Mouse (Mus musculus) liver, embryonic 12.5 days (tissue): ENCODE data around the gene Ccdc63. TPM values are rescaled to one million over a fixed set of nuclear protein-coding genes. Genes with fewer than 3 reads are reported as not detected.

ENCODE experiments used
- ATAC-seq: fragments of 200-750 bp; cut with Nextera tagmentation; 2 replicates; pipeline ENCODE4 v1.8.0; 2017; ENCODE audit warnings: moderate number of reproducible peaks, mild to moderate bottlenecking, moderate library complexity
- H3K27ac ChIP-seq: fragments of 300-500 bp; sonication (generic); 2 replicates; pipeline ENCODE4 v1.5.1; 2016; ENCODE audit warnings: mild to moderate bottlenecking
- H3K27me3 ChIP-seq: fragments of 300-500 bp; sonication (generic); replicated peaks from 2 replicates; pipeline ENCODE4 v1.6.1; 2016; ENCODE audit warnings: mild to moderate bottlenecking, moderate library complexity
- H3K36me3 ChIP-seq: fragments of 300-500 bp; sonication (generic); 2 replicates; pipeline ENCODE4 v1.6.1; 2016; ENCODE audit warnings: mild to moderate bottlenecking, moderate library complexity
- H3K4me1 ChIP-seq: fragments of 300-500 bp; sonication (generic); 2 replicates; pipeline ENCODE4 v1.6.1; 2016
- H3K4me2 ChIP-seq: fragments of 300-500 bp; sonication (generic); 2 replicates; pipeline ENCODE4 v1.6.1; 2016; ENCODE audit warnings: mild to moderate bottlenecking, moderate library complexity
- H3K4me3 ChIP-seq: fragments of 300-500 bp; sonication (generic); 2 replicates; pipeline ENCODE4 v1.5.1; 2016; ENCODE audit warnings: mild to moderate bottlenecking, moderate library complexity
- H3K9ac ChIP-seq: fragments of 300-500 bp; sonication (generic); 2 replicates; pipeline ENCODE4 v1.6.1; 2016; ENCODE audit warnings: mild to moderate bottlenecking, moderate library complexity
- H3K9me3 ChIP-seq: fragments of 300-500 bp; sonication (generic); replicated peaks from 2 replicates; pipeline ENCODE4 v1.6.1; 2016; ENCODE audit warnings: mild to moderate bottlenecking, moderate library complexity
- WGBS: fragments of 180-500 bp; shearing (Covaris S2); methylation state at CpG from one replicate; pipeline ENCODE4 v1.1.7; 2016; ENCODE audit not compliant: insufficient replicate concordance; 5-methylcytosine and 5-hydroxymethylcytosine counted together
- polyA plus RNA-seq: library from polyadenylated mRNA; unstranded; fragments of >200 nt; fragmentation: Nextera tagmentation; extraction: Ambion mirVana; gene quantifications from 2 replicates; pipeline ENCODE4 v1.2.1, GENCODE M21; 2016

Gene Ccdc63
- polyA plus RNA-seq, 1 experiment from 2014 or later: not detected

DNA sequence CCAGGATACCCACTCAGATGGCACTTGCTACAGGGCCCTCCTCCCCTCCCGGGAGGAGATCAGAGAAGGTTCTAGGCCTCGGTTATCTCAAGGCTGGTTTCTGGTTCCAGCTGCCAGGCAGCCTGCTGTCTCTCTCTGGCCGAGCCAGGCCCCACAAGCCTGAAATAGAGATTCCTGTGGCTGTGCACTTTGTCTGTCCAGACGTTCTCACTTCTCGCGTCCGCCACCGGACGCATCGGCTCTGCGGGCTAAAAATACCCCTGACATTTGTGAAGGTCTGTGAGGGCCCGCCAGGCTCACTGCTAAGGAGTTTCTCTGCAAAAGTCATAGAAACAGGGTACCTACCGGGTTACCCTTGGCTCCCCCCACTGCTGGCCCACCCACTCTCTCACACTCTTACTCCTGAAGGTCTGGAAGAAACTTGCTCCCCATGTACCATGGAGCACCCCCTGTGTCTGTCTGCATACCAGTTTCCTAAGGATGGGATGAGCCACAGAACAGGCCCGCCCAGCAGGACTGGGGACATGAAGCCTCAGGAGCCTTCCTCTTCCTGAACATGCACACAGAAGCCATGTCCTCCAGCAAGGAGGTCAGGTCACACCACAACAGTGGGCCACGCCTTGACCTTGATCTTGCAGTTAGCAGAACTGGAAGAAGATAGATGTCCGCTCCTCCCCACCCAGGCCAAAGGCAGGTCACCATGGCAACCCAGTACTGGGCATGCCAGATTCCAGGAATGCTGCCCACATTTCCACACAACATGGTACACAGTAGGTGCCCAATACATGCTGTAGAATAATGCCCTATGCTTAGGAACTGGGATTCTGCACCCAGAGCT is 69.4 kb downstream of the Ccdc63 start:
- Histone ChIP-seq H3K9ac (no peak overlapping the region), H3K9me3 (no peaks in the 10 kb centered on the region), H3K4me2 (no peak overlapping the region), H3K27ac (no peak overlapping the region), H3K4me1 (no peaks in the 10 kb centered on the region), H3K27me3 (no peaks in the 10 kb centered on the region), H3K36me3 (no peaks in the 10 kb centered on the region), H3K4me3 (no peak overlapping the region)
- peak; percentile 13; the same call in 1 of the 2 replicates for ATAC-seq
- 64% methylated on average over 16 of the region's 16 CpGs for WGBS

DNA sequence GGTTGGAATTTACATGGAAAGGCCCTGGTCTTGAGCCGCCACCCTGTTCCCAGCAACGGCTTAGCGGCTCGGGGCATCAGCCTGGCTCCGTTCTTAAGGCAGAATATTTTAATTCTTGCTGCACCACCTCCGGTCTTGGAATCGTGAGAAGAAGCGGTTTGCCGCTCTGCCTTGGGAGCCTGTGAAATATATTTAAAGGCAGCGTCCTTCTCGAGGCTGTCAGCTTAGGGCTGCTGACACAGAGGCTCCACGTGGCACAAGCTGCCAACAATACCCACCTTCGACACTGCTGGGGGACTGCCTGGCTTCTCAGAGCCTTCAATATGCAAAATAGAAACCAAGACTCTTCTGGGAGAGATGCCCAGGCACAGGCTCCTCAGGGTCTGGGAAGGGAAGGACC is 72.1 kb downstream of the Ccdc63 start:
- no peaks in the 10 kb centered on the region for H3K36me3 ChIP-seq
- no peak overlapping the region for H3K4me3 ChIP-seq
- H3K9me3 ChIP-seq: no peaks in the 10 kb centered on the region
- 66% methylated on average over 13 of the region's 13 CpGs for WGBS
- no peak for ATAC-seq
- no peak overlapping the region for H3K27ac ChIP-seq
- no peak overlapping the region for H3K4me2 ChIP-seq
- peaks cover 6% of the 10 kb centered on the region; the same call in 1 of the 2 replicates for H3K27me3 ChIP-seq
- H3K4me1 ChIP-seq: no peaks in the 10 kb centered on the region
- H3K9ac ChIP-seq: no peak overlapping the region

DNA sequence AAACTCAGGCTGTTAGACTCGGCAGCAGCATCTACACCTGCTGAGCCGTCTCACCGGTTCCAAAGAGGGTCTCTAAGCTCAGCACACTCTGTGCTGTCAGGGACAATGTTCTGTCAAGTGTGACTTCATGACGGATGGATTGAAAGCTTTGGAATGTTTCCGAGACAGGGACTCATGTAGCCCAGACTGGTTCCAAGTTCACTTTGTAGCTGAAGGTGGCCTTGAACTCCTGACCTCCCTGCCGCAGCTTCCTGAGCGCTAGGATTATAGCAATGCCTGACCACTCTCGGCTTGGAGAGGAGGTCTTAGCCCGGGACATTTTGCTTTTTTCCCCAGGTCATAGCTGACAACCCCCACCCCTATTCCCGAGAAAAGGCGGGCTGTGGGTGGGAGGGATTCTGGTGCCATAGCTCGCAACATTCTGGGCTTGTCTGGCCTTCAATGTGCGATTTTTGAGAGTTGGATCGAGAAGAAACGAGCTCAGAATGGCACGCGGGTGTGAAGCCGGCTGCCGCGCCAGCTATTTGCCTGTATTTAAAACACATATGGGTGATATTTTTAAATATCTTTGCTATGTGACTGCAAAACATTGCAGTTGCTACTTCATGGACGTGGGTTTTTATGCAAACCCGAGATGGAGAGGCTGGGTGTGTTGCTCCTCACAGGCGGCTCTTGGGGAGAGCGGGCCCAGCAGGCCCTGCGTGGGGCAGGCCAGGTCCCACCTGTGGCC is 77.3 kb downstream of the Ccdc63 start:
- H3K9me3 ChIP-seq: no peaks in the 10 kb centered on the region
- H3K27ac ChIP-seq: no peak overlapping the region
- no peak overlapping the region for H3K4me3 ChIP-seq
- H3K4me1 ChIP-seq: peaks cover 15% of the 10 kb centered on the region; the same call in 1 of the 2 replicates
- H3K27me3 ChIP-seq: peaks cover 17% of the 10 kb centered on the region; the same call in 1 of the 2 replicates
- ATAC-seq: no peak
- H3K36me3 ChIP-seq: no peaks in the 10 kb centered on the region
- no peak overlapping the region for H3K9ac ChIP-seq
- H3K4me2 ChIP-seq: no peak overlapping the region
- 65% methylated on average over 25 of the region's 25 CpGs for WGBS

- Histone ChIP-seq H3K4me3 (no peak overlapping the region), H3K9ac (no peak overlapping the region), H3K4me1 (peaks cover 15% of the 10 kb centered on the region; the same call in 1 of the 2 replicates), H3K4me2 (peak overlapping the region; percentile 17; the same call in 1 of the 2 replicates), H3K9me3 (peaks cover 4% of the 10 kb centered on the region), H3K27me3 (peaks cover 17% of the 10 kb centered on the region; the same call in 1 of the 2 replicates), H3K27ac (no peak overlapping the region), H3K36me3 (no peaks in the 10 kb centered on the region)
- ATAC-seq: no peak
- WGBS: 14% methylated on average over 12 of the region's 12 CpGs
These were observed 78.1 kb downstream of the Ccdc63 start for GRCm38 (mm10) chr5:122062479-122062878.

- H3K4me3 ChIP-seq: no peak overlapping the region
- no peak overlapping the region for H3K27ac ChIP-seq
- peak overlapping the region; percentile 37 for H3K4me2 ChIP-seq
- WGBS: 31% methylated on average over 9 of the region's 12 CpGs
- ATAC-seq: no peak
- H3K9ac ChIP-seq: no peak overlapping the region
- H3K4me1 ChIP-seq: peaks cover 15% of the 10 kb centered on the region; the same call in 1 of the 2 replicates
- H3K9me3 ChIP-seq: peaks cover 6% of the 10 kb centered on the region
- H3K27me3 ChIP-seq: peaks cover 17% of the 10 kb centered on the region; the same call in 1 of the 2 replicates
- no peaks in the 10 kb centered on the region for H3K36me3 ChIP-seq
These were observed 79.8 kb downstream of the Ccdc63 start for GRCm38 (mm10) chr5:122060767-122061333.

DNA sequence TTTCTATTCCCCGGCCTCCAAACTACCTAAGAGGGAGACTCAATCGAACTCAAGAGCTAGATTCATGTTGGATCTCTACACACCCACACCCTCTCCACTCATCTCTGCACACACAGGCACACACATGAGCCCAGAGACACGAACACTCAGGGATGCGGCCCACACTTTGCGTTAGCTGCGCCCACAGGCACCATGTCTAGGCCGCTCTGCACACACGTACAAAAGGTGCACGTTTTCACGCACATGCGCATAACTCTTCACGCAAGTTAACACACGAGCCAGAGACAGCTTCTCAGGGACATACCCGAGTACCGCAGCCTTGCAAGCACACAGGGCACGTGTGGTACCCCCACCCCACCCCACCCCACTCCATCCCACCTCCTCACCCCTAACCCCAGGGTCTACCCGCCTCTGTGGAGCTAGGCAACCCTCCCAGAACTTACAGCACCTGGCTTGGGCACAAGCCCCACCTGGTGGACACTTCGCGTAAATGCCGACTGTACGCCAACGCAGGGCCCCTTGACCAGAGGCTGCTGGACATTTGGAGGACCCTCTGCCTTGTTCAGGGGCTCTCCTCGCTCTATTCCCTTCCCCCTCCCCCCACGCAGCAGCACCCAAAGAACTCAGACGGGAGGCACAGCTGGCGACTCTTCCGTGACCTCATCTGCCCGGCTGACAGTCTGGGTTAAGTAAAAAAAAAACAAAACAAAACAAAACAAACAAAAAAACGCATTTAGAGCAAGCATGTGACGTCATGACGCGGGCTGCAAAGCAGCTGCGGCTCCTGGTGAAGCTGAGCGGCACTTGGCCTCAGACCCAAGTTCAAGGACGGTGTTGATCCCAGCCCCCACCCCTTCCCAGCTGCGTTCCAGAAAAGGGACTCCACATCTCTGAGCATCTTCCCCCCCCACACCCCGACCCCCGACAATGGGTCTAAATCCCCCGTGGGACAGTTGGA is 81.3 kb downstream of the Ccdc63 start:
- H3K4me1 ChIP-seq: peaks cover 15% of the 10 kb centered on the region; the same call in 1 of the 2 replicates
- H3K27ac ChIP-seq: no peak overlapping the region
- peak; percentile 5; the same call in 1 of the 2 replicates for ATAC-seq
- peak overlapping the region; percentile 26 for H3K4me3 ChIP-seq
- 24% methylated on average over 39 of the region's 39 CpGs for WGBS
- H3K36me3 ChIP-seq: no peaks in the 10 kb centered on the region
- H3K27me3 ChIP-seq: peaks cover 24% of the 10 kb centered on the region
- H3K9ac ChIP-seq: peak overlapping the region; percentile 37; the same call in 1 of the 2 replicates
- H3K4me2 ChIP-seq: peak overlapping the region; percentile 61
- peaks cover 6% of the 10 kb centered on the region for H3K9me3 ChIP-seq

Other genes starting within 250 kb of the Ccdc63 start
- 2.5 and 2.7 TPM in 2 replicates for gene Cux2, start 90.7 kb downstream of the Ccdc63 start, polyA plus RNA-seq
- gene Myl2, start 39.9 kb downstream of the Ccdc63 start, polyA plus RNA-seq: 0.35 and 2.5 TPM in 2 replicates
- 228 and 229 TPM in 2 replicates for gene Ppp1cc, start 17.5 kb upstream of the Ccdc63 start, polyA plus RNA-seq
- gene Hvcn1, start 66.0 kb upstream of the Ccdc63 start, polyA plus RNA-seq: 1.8 and 2.1 TPM in 2 replicates
- gene Tctn1, start 123.6 kb upstream of the Ccdc63 start, polyA plus RNA-seq: 1.2 and 1.7 TPM in 2 replicates
- 6.1 and 6.8 TPM in 2 replicates for gene Pptc7, start 143.5 kb upstream of the Ccdc63 start, polyA plus RNA-seq
- gene Rad9b, start 213.4 kb upstream of the Ccdc63 start, polyA plus RNA-seq: 4.7 and 6.1 TPM in 2 replicates
- gene Vps29, start 213.5 kb upstream of the Ccdc63 start, polyA plus RNA-seq: 133 and 137 TPM in 2 replicates
- 80.3 and 85.1 TPM in 2 replicates for gene Gpn3, start 231.1 kb upstream of the Ccdc63 start, polyA plus RNA-seq
- 29.6 and 31.6 TPM in 2 replicates for gene Fam216a, start 231.5 kb upstream of the Ccdc63 start, polyA plus RNA-seq